Mouse (Mus musculus) kidney, embryonic 14.5 days (tissue): Measurements from ENCODE around the gene Ms4a18. TPM values are rescaled to one million over a fixed set of nuclear protein-coding genes. Genes with fewer than 3 reads are reported as not detected.
A peak's percentile ranks its signal among the peaks of the same experiment; 100 is the strongest.

ENCODE experiments used
- ATAC-seq: fragments of 200-750 bp; cut with Nextera tagmentation; 2 replicates; pipeline ENCODE4 v1.8.0; 2017; ENCODE audit warnings: moderate number of reproducible peaks, mild to moderate bottlenecking, moderate TSS enrichment, moderate library complexity; ENCODE audit not compliant: low FRiP score, low TSS enrichment
- H3K27ac ChIP-seq: fragments of 300-500 bp; sonication (generic); 2 replicates; pipeline ENCODE4 v1.5.1; 2014; ENCODE audit warnings: low read depth, mild to moderate bottlenecking, low read length, moderate library complexity, mixed read lengths
- H3K27me3 ChIP-seq: fragments of 300-500 bp; sonication (generic); 2 replicates; pipeline ENCODE4 v1.6.1; 2014; ENCODE audit warnings: mild to moderate bottlenecking, low read length; ENCODE audit not compliant: control insufficient read depth, insufficient read depth
- H3K36me3 ChIP-seq: fragments of 300-500 bp; sonication (generic); 2 replicates; pipeline ENCODE4 v1.6.1; 2014; ENCODE audit warnings: low read length, mixed read lengths; ENCODE audit not compliant: control insufficient read depth, insufficient read depth
- H3K4me1 ChIP-seq: fragments of 300-500 bp; sonication (generic); 2 replicates; pipeline ENCODE4 v1.6.1; 2014; ENCODE audit warnings: low read length, mixed read lengths; ENCODE audit not compliant: control insufficient read depth, insufficient read depth
- H3K4me2 ChIP-seq: fragments of 300-500 bp; sonication (generic); replicated peaks from 2 replicates; pipeline ENCODE4 v1.6.1; 2014; ENCODE audit warnings: low read depth, mild to moderate bottlenecking, low read length
- H3K4me3 ChIP-seq: fragments of 300-500 bp; sonication (generic); 2 replicates; pipeline ENCODE4 v1.5.1; 2014; ENCODE audit warnings: mild to moderate bottlenecking, low read length
- H3K9ac ChIP-seq: fragments of 300-500 bp; sonication (generic); 2 replicates; pipeline ENCODE4 v1.6.1; 2014; ENCODE audit warnings: low read depth, mild to moderate bottlenecking, low read length, moderate library complexity
- H3K9me3 ChIP-seq: fragments of 300-500 bp; sonication (generic); 2 replicates; pipeline ENCODE4 v1.6.1; 2016; ENCODE audit warnings: low read length; ENCODE audit not compliant: control insufficient read depth
- WGBS: fragments of 180-500 bp; shearing (Covaris S2); extraction: QIAGEN DNeasy Blood & Tissue Kit; methylation state at CpG from one replicate; pipeline ENCODE4 v1.1.7; 2014; 5-methylcytosine and 5-hydroxymethylcytosine counted together
- polyA plus RNA-seq: library from polyadenylated mRNA; unstranded; fragments of >200 nt; fragmentation: Nextera tagmentation; extraction: Ambion mirVana; gene quantifications from 2 replicates; pipeline ENCODE4 v1.2.1, GENCODE M21; 2014

Ms4a18 gene
- polyA plus RNA-seq, 1 experiment from 2014 or later: not detected

DNA sequence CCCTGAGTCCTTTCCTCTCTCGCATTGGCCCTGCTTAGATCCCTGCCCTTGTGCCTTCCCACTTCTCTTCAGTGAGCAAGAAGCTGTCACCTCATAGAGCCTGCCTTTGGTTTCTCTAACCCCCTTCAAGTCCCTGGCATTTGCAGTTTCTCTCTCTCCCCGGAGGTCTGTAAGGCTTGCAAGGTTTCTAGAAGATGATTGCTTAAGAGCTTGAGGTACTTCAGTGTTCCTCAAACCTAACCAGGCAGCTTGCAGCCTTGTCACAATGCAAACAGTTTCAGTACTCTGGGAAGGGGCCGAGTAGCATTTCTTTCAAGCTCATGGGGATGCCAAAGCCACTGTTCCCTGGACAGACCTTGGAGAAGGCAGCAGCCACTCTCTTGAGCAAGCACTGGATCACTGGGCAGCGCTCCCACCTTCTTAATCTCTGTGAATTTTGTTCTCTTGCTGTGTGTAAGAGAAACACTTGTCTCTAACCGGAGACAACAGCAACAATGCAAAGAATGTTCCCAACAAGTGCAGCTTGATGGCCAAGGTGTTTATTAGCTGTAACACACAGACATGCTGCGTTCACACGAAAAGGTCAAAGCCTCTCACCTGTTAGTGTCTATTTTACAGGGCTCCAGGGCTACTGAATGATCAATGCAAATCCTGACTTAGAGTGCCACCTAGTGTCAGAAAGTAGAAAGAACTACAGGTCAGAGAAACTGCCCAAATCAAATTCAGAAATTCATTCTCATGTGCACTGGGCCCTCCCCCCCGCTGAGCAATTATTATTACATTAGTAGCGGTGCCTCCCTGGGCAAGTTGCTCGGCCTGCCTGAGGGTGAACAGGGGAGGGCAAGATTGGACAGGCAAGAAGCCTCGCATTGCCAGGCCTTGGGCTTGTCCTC lies 58.5 kb downstream of the Ms4a18 start:
- H3K4me2 ChIP-seq: no peak overlapping the region

DNA sequence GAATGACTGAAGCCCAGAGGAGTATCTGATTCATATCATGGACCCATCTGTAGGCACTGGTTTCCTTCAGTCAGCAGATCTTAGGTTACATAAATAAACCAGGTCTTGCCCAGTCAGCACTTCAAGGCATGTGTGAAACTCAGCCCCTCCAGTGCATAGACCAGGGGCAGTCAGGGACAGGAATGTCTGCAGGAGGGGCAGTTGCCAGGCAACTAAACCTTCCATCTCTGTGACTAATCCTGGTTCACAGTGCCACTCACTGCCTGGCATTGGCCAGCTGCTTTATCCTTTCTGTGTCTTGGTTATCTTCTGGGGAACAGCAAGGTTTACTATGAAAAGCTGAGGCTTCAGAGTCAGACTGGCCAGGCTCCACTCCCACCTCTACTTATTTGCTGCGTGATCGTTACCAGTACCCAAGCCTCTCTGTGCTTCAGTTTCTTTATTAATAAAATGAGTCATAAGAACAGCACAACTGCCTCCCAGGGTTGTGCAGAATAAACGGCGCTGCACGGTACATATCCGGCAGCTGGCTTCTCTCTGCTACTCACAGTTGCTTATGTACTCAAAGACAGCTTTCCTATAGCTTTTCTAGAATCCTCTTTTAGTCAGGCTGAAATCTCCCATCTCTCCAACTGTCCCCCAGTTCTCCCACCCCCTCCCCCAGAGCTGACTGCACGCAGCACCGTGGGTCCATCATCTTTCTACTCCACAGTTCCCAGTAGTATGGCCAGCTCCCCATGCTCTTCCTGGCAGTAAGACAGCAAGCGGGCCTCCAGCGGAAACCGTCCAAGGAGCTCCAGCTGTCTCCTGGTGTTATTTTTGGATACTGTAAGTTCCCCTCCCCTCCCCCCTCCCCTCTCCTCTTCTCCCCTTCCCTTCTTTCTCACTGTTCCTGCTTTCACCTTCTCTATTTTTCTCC lies 65.6 kb downstream of the Ms4a18 start:
- WGBS: 60% methylated on average over 11 of the region's 11 CpGs
- H3K27me3 ChIP-seq: no peaks in the 10 kb centered on the region
- no peak overlapping the region for H3K4me3 ChIP-seq
- peaks cover 18% of the 10 kb centered on the region for H3K4me1 ChIP-seq
- ATAC-seq: no peak
- H3K27ac ChIP-seq: peak overlapping the region; percentile 76
- H3K9me3 ChIP-seq: no peaks in the 10 kb centered on the region
- H3K36me3 ChIP-seq: no peaks in the 10 kb centered on the region
- no peak overlapping the region for H3K9ac ChIP-seq
- H3K4me2 ChIP-seq: no peak overlapping the region; the same call in 1 of the 2 replicates

More for the DNA sequence above, 58.5 kb downstream of the Ms4a18 start:
- ATAC-seq: peak; percentile 71
- Histone ChIP-seq H3K27me3 (no peaks in the 10 kb centered on the region; the same call in 1 of the 2 replicates), H3K27ac (no peak overlapping the region), H3K4me3 (no peak overlapping the region), H3K9me3 (no peaks in the 10 kb centered on the region), H3K36me3 (no peaks in the 10 kb centered on the region), H3K9ac (no peak overlapping the region), H3K4me1 (no peaks in the 10 kb centered on the region)
- WGBS: 34% methylated on average over 11 of the region's 11 CpGs

DNA sequence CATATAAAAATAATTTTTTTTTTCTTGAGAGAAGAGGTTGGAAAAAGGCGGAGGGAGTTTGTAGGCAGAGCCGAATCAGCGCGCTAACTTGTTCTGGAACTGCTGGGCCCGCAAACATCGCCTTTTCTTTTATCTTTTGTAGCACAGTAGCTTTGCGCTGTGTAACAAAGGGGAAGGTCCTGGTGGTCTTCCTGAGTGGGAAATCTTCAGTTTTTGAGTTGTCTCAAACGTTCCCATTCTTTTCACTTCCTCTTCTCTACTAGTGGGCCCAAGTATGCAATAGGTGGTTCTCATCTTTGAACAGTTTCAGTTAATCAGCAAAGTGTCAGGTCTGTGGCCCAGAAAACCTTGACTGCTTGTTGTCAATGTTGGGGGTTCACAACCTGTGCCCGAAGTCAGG lies 68.3 kb downstream of the Ms4a18 start:
- H3K4me1 ChIP-seq: peaks cover 25% of the 10 kb centered on the region
- peaks cover 9% of the 10 kb centered on the region; the same call in 1 of the 2 replicates for H3K36me3 ChIP-seq
- H3K4me3 ChIP-seq: peak overlapping the region; percentile 86
- no peak for ATAC-seq
- no peaks in the 10 kb centered on the region for H3K9me3 ChIP-seq
- H3K4me2 ChIP-seq: peak overlapping the region; percentile 35
- H3K27me3 ChIP-seq: no peaks in the 10 kb centered on the region
- H3K9ac ChIP-seq: peak overlapping the region; percentile 88
- WGBS: 37% methylated on average over 9 of the region's 9 CpGs
- H3K27ac ChIP-seq: 0 out of 2 replicates have a peak overlapping the region, but pooled peaks have one; percentile 12

DNA sequence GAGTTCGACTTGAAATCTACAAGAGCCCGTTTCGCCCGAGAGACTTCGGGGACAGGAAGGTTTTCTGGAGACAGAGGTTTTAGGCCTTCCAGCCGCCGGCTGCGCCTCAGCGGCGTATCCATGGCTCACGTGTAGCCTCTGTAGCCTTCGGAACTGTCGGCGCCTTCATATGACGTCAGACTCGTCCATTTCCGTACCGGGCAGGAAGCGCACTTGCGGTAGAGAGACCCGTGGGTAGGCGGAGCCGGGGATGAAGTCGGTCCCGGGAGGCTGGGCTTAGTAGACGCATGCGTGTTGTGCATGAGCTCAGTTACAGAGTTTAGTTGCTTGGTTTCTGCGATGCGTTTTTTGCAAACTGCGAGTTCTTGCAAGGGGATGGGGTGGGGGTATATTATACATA lies 68.7 kb downstream of the Ms4a18 start, which contains the start of gene Ccdc86:
TSS of gene Ccdc86 (minus strand) at position 155 of the 400 bp plus-strand sequence.
- H3K4me2 ChIP-seq: peak within 1 kb of the TSS; percentile 99
- peak; percentile 97 for ATAC-seq
- H3K27me3 ChIP-seq: no peaks in the 10 kb centered on the region
- peak within 1 kb of the TSS; percentile 88 for H3K9ac ChIP-seq
- WGBS: under 1% methylated on average over 30 of the region's 30 CpGs
- H3K27ac ChIP-seq: 0 out of 2 replicates have a peak within 1 kb of the TSS, but pooled peaks have one; percentile 12
- peak within 1 kb of the TSS; percentile 86 for H3K4me3 ChIP-seq
- no peaks in the 10 kb centered on the region for H3K9me3 ChIP-seq
- peaks cover 25% of the 10 kb centered on the region for H3K4me1 ChIP-seq
- peaks cover 14% of the 10 kb centered on the region for H3K36me3 ChIP-seq

DNA sequence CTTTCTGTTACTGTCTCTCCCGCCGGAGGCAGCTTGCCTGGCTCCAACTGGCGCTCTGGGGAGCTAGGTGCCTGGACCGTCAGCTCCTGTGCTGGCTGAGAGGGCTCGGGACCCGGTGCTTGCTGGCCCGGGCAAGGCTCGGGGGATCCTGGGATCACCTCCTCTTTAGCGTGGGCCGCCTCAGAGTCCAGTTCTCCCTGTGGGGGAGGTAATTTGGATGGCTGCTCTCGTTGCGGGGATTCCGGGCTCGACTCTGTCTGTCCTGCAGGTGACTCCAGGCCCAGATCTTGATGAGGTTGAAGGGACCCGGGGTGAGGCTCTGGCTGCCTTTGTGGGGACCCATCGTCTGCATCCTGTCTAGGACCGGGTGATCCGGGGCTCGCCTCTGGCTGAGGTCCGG lies 69.4 kb downstream of the Ms4a18 start:
- no peak for ATAC-seq
- Histone ChIP-seq H3K27ac (no peak overlapping the region), H3K27me3 (no peaks in the 10 kb centered on the region), H3K4me3 (peak overlapping the region; percentile 86), H3K9me3 (no peaks in the 10 kb centered on the region), H3K9ac (peak overlapping the region; percentile 88), H3K4me2 (peak overlapping the region; percentile 99), H3K4me1 (peaks cover 25% of the 10 kb centered on the region), H3K36me3 (peaks cover 21% of the 10 kb centered on the region)
- WGBS: under 1% methylated on average over 20 of the region's 20 CpGs

DNA sequence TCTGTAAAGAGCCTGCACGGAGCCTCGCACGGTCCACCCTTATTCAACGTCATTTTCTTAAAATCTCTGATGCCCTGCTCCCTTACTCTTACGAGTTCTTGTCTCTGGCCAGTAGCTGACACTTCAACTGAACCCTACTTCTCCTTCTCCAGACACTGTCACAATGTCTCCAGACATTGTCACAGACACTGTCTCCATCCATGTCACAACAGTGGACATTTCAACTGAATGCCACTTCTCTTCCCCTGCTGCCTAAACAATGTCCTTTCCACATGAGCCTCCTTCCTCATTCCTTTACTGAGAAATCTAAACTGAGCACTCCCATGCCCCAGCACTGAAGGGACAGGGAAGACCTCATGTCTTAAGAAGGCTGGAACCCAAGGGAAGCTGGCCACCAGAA lies 70.6 kb downstream of the Ms4a18 start:
- peak overlapping the region; percentile 88 for H3K9ac ChIP-seq
- no peaks in the 10 kb centered on the region for H3K27me3 ChIP-seq
- 84% methylated on average over 5 of the region's 5 CpGs for WGBS
- H3K4me2 ChIP-seq: peak overlapping the region; percentile 99
- peaks cover 33% of the 10 kb centered on the region for H3K36me3 ChIP-seq
- peaks cover 23% of the 10 kb centered on the region for H3K4me1 ChIP-seq
- no peak for ATAC-seq
- no peak overlapping the region for H3K27ac ChIP-seq
- no peaks in the 10 kb centered on the region for H3K9me3 ChIP-seq
- peak overlapping the region; percentile 86 for H3K4me3 ChIP-seq

Other genes starting within 250 kb of the Ms4a18 start
- gene Cd6, start 188.0 kb downstream of the Ms4a18 start, polyA plus RNA-seq: 0.09 TPM in 1 of 2 replicates, not detected in the other
- 0.44 and 0.69 TPM in 2 replicates for gene Slc15a3, start 178.3 kb downstream of the Ms4a18 start, polyA plus RNA-seq
- gene Tmem132a, start 148.1 kb downstream of the Ms4a18 start, polyA plus RNA-seq: 65.2 and 71.5 TPM in 2 replicates
- 87.6 and 90.9 TPM in 2 replicates for gene Tmem109, start 136.0 kb downstream of the Ms4a18 start, polyA plus RNA-seq
- 61.0 and 75.7 TPM in 2 replicates for gene Prpf19, start 122.8 kb downstream of the Ms4a18 start, polyA plus RNA-seq
- not detected in 2 replicates for gene Zp1, start 97.4 kb downstream of the Ms4a18 start, polyA plus RNA-seq
- gene Ptgdr2, start 80.9 kb downstream of the Ms4a18 start, polyA plus RNA-seq: not detected in 2 replicates
- 26.0 and 32.7 TPM in 2 replicates for gene Ccdc86, start 68.8 kb downstream of the Ms4a18 start, polyA plus RNA-seq
- gene Ms4a10, start 43.4 kb downstream of the Ms4a18 start, polyA plus RNA-seq: not detected in 2 replicates
- gene Ms4a15, start 24.8 kb downstream of the Ms4a18 start, polyA plus RNA-seq: not detected in 2 replicates
- gene Ms4a8a, start 63.1 kb upstream of the Ms4a18 start, polyA plus RNA-seq: not detected in 2 replicates
- gene 1700017D01Rik, start 112.8 kb upstream of the Ms4a18 start, polyA plus RNA-seq: not detected in 2 replicates
- gene 1700025F22Rik, start 147.3 kb upstream of the Ms4a18 start, polyA plus RNA-seq: not detected in 2 replicates
- gene Ms4a13, start 178.7 kb upstream of the Ms4a18 start, polyA plus RNA-seq: not detected in 2 replicates
- gene Ms4a12, start 214.4 kb upstream of the Ms4a18 start, polyA plus RNA-seq: not detected in 2 replicates
- gene Ms4a1, start 248.2 kb upstream of the Ms4a18 start, polyA plus RNA-seq: not detected in 2 replicates